Mouse (Mus musculus): ENCODE measurements around the gene Olfr62.

Olfr62 gene

DNA sequence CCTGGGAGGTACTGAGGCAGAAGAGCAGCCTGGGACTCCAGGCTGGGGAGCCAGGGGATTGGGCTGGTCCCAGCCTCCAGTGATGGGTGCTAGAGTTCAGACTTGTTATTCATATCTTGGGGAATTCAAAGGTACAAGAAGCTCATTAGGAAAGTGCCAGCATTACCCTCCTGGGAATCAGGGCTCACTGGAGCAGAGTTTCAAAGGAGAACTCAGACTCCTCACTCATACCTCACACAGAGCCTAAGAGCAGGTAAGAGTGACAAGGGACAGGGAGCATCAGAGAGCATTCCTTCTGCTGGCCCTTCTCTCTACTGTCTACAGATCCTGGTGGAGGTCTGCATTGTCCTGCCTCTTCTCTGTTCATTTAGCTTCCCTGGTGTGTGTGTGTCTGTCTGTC lies at the start of gene Olfr62:
Gene Olfr62, plus strand, starts transcription at position 301 of the 400 bp plus-strand sequence.
- no peak for DNase-seq (ENCODE audit: low read depth, low spot score)

DNA sequence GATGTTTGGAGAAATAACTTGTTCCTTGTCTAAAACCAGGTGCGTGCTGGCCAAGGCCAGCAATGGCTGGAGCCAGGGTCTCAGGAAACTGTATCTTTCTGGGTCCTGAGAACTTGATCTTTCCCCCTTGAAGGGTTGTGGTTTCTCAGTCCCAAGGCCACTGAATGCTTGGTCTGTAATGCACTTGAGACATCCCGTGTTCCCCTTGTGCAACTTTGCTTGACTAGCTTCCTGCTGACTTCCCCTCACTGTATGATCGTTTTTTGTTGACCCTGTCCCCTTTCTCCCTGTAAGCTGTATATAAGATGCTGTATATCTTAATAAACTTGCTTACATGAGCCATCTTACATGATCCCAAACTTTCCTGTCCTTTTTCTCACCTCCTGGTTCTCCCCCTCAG lies 48.9 kb upstream of the Olfr62 start:
- DNase-seq (ENCODE audit: low read depth, low spot score): no peak

DNA sequence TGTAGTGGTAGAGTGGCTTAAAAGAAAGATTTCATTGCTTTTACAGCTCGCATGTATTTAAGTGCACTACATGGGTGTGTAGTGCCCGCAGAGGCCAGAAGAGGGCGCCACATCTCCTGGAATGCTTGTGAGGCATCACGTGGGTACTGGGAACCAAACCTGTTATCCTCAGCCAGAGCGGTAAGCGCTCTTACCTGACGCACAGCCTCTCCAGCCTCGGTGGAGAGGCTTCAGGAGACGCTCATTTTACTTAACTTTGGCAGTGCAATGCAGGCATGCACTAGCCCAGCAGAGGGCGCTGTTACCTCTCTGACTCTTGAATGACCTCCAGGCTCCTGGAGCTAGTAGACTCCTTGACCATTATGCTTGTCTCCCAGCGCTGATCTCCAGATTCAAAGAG lies 46.1 kb upstream of the Olfr62 start:
- peak; percentile 23 for DNase-seq (ENCODE audit: low read depth, low spot score)

GRCm38 (mm10) chr4:118615412-118615811 lies 43.3 kb upstream of the Olfr62 start:
- no peak for DNase-seq (ENCODE audit: low read depth, low spot score)

DNA sequence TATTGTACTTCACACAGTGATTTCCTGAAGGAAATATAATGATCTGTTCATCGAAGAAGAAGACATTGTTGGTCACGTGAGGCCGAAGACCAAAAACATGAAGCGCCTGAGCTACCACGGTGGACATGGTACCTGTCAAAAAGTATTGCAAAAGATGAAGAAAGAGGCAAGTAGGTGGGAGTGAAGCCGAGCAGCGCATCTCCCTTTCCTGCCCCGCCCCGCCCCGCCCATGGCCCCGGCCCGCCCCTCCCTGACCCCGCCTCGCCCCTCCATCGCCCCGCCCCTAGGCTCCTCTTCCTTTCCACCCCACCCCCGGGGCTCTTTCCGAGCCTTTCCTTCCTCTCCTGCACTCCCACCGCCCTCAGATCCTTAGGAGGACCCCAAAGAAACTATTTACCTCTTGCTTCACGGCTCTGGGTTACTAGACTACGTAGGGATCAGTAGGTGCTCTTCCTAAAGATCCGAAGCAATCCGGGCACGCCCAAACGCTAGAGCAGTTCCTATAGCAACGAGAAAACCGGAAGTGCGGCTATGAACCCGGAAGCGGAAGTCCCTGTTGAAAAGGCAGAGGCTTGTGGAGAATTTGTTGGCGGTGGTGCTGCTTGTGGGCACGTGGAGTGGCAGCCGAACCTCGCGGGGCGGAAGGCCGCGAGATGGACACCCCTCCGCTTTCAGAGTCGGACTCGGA lies 38.3 kb upstream of the Olfr62 start, which contains the start of the genes Cfap57 and Ebna1bp2:
Gene Cfap57, minus strand, starts transcription at position 499 of the 688 bp plus-strand sequence.
Gene Ebna1bp2, plus strand, starts transcription at position 521 of the 688 bp plus-strand sequence.
- DNase-seq (ENCODE audit: low read depth, low spot score): peak; percentile 94

DNA sequence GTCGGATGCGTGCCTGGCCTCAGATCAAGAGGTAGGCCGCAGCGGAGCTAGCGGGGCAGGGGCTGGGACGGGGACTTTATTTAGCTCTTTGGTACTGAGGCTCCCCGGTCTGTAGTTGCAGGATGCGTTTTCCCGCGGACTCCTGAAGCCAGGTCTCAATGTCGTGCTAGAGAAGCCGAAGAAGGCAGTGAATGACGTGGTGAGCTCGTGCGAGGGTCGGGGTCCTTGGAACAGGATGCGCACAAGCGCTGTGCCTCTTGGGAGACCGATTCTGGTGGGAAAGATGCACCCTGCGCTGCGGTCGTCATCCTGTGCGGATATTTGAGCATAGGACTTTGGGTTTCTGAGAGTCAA lies 37.8 kb upstream of the Olfr62 start:
- no peak for DNase-seq (ENCODE audit: low read depth, low spot score)

GRCm38 (mm10) chr4:118621781-118622180 lies 37.0 kb upstream of the Olfr62 start:
- no peak for DNase-seq (ENCODE audit: low read depth, low spot score)

GRCm38 (mm10) chr4:118630261-118630660 lies 28.5 kb upstream of the Olfr62 start:
- no peak for DNase-seq (ENCODE audit: low read depth, low spot score)

DNA sequence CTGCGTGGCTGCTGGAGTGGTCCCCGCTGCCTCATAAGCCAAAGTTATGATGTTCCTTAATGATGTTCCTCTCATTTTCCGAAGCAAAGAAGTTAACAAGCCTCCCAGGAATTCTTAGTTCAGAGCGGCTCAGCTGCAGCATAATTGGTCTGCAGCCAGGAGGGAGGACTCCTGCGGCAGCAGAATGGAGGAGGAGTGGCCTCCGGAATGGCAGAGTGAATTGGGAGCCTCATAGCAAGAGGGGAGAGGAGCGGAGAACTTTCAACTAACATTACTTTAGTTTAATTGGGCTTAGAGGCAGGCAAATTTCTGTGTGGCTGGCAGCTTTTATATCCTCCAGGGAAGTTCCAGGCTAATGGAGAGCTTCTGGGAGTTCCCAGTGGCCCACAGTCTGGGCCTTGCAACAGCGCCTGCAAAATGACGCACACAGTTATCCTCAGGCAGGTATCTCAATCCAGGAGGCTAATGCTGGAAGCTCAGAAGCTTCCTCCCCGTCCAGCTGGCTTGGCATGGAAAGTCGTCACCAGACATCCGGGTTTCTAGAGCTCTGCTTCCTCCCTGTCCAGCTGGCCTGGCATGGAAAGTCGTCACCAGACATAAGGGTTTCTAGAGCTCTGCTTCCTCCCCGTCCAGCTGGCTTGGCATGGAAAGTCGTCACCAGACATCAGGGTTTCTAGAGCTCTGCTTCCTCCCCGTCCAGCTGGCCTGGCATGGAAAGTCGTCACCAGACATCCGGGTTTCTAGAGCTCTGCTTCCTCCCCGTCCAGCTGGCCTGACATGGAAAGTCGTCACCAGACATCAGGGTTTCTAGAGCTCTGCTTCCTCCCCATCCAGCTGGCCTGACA lies 16.2 kb upstream of the Olfr62 start:
- no peak for DNase-seq (ENCODE audit: low read depth, low spot score)

GRCm38 (mm10) chr4:118645234-118645633 lies 13.5 kb upstream of the Olfr62 start:
- no peak for DNase-seq (ENCODE audit: low read depth, low spot score)

- no peak for DNase-seq (ENCODE audit: low read depth, low spot score)
These were observed 28.3 kb downstream of the Olfr62 start for GRCm38 (mm10) chr4:118687086-118687485.

GRCm38 (mm10) chr4:118692412-118692973 lies 33.7 kb downstream of the Olfr62 start, which contains the start of gene Olfr1342:
TSS of gene Olfr1342 (minus strand) at chr4:118692756.
- no peak for DNase-seq (ENCODE audit: low read depth, low spot score)

DNA sequence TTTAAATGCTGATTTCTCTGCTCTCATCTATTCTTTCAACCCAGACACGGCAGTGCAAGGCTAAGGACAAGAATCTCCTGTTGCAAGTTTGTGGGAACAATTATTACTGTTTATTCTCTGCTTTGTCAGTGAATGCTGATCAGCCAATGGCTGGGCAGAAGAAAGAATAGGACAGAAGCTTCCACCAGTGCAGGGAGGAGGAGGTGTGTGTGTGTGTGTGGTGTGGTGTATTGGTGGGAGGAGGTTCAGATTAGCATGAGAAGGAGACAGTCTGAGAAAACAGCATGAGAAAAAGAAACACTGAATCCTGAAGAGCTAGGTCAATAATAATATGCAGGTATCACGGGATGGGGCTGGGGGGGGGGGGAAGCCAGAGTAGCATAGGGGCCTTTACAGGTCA lies 35.1 kb downstream of the Olfr62 start:
- no peak for DNase-seq (ENCODE audit: low read depth, low spot score)

GRCm38 (mm10) chr4:118703223-118703622 lies 44.5 kb downstream of the Olfr62 start, which contains the start of gene Olfr1341:
TSS of gene Olfr1341 (plus strand) at chr4:118703523.
- no peak for DNase-seq (ENCODE audit: low read depth, low spot score)

GRCm38 (mm10) chr4:118708086-118708485 lies 49.3 kb downstream of the Olfr62 start:
- no peak for DNase-seq (ENCODE audit: low read depth, low spot score)

- DNase-seq (ENCODE audit: low read depth, low spot score): no peak
These were observed 52.9 kb downstream of the Olfr62 start for GRCm38 (mm10) chr4:118711656-118712055.
